Mouse (Mus musculus): Measurements from ENCODE around the gene Srpk2. TPM values are rescaled to one million over a fixed set of nuclear protein-coding genes. Genes with fewer than 3 reads are reported as not detected.
A peak's percentile ranks its signal among the peaks of the same experiment; 100 is the strongest.

Srpk2 gene
- polyA plus RNA-seq, 1 experiment from 2014 or later: 67.0 TPM

GRCm38 (mm10) chr5:23516962-23517361 lies 167.5 kb downstream of the Srpk2 start:
- Histone ChIP-seq H3K4me1 (peaks cover 6% of the 10 kb centered on the region), H3K27me3 (no peaks in the 10 kb centered on the region), H3K9me3 (no peaks in the 10 kb centered on the region), H3K36me3 (peaks cover 58% of the 10 kb centered on the region), H3K4me3 (no peak overlapping the region), H3K4me2 (no peak overlapping the region), H3K27ac (no peak overlapping the region), H3K9ac (no peak overlapping the region)
- no peak for ATAC-seq (ENCODE audit: insufficient number of reproducible peaks, insufficient read depth, low FRiP score, low TSS enrichment, low read depth)
- 76% methylated on average over 3 of the region's 3 CpGs for WGBS

- Histone ChIP-seq H3K27me3 (no peaks in the 10 kb centered on the region), H3K36me3 (peaks cover 70% of the 10 kb centered on the region), H3K4me2 (no peak overlapping the region), H3K4me1 (peaks cover 6% of the 10 kb centered on the region), H3K27ac (no peak overlapping the region), H3K9ac (no peak overlapping the region), H3K4me3 (no peak overlapping the region), H3K9me3 (no peaks in the 10 kb centered on the region)
- WGBS: 91% methylated on average over 10 of the region's 10 CpGs
- ATAC-seq (ENCODE audit: insufficient number of reproducible peaks, insufficient read depth, low FRiP score, low TSS enrichment, low read depth): no peak
These were observed 169.4 kb downstream of the Srpk2 start for GRCm38 (mm10) chr5:23515038-23515437.

GRCm38 (mm10) chr5:23513468-23513867 lies 170.9 kb downstream of the Srpk2 start:
- no peak for ATAC-seq (ENCODE audit: insufficient number of reproducible peaks, insufficient read depth, low FRiP score, low TSS enrichment, low read depth)
- Histone ChIP-seq H3K9ac (no peak overlapping the region), H3K9me3 (no peaks in the 10 kb centered on the region), H3K27ac (no peak overlapping the region), H3K4me1 (no peaks in the 10 kb centered on the region), H3K4me2 (no peak overlapping the region), H3K4me3 (no peak overlapping the region), H3K36me3 (peaks cover 79% of the 10 kb centered on the region), H3K27me3 (no peaks in the 10 kb centered on the region)
- WGBS: 85% methylated on average over 13 of the region's 13 CpGs

GRCm38 (mm10) chr5:23512556-23512955 lies 171.9 kb downstream of the Srpk2 start:
- no peak overlapping the region for H3K9ac ChIP-seq
- no peaks in the 10 kb centered on the region for H3K4me1 ChIP-seq
- no peak for ATAC-seq (ENCODE audit: insufficient number of reproducible peaks, insufficient read depth, low FRiP score, low TSS enrichment, low read depth)
- H3K36me3 ChIP-seq: peaks cover 73% of the 10 kb centered on the region
- 91% methylated on average over 7 of the region's 7 CpGs for WGBS
- H3K4me3 ChIP-seq: no peak overlapping the region
- no peaks in the 10 kb centered on the region for H3K27me3 ChIP-seq
- no peaks in the 10 kb centered on the region for H3K9me3 ChIP-seq
- H3K4me2 ChIP-seq: no peak overlapping the region
- no peak overlapping the region for H3K27ac ChIP-seq

- Histone ChIP-seq H3K27ac (no peak overlapping the region), H3K4me1 (no peaks in the 10 kb centered on the region), H3K9me3 (no peaks in the 10 kb centered on the region), H3K9ac (no peak overlapping the region), H3K4me3 (no peak overlapping the region), H3K4me2 (no peak overlapping the region), H3K36me3 (peaks cover 67% of the 10 kb centered on the region), H3K27me3 (no peaks in the 10 kb centered on the region)
- WGBS: 93% methylated on average over 5 of the region's 5 CpGs
- ATAC-seq (ENCODE audit: insufficient number of reproducible peaks, insufficient read depth, low FRiP score, low TSS enrichment, low read depth): no peak
These were observed 173.0 kb downstream of the Srpk2 start for GRCm38 (mm10) chr5:23511456-23511855.

- H3K9ac ChIP-seq: no peak overlapping the region
- 82% methylated on average over 6 of the region's 6 CpGs for WGBS
- ATAC-seq (ENCODE audit: insufficient number of reproducible peaks, insufficient read depth, low FRiP score, low TSS enrichment, low read depth): no peak
These were observed 175.8 kb downstream of the Srpk2 start for GRCm38 (mm10) chr5:23508630-23509029.

GRCm38 (mm10) chr5:23507210-23507609 lies 177.2 kb downstream of the Srpk2 start:
- Histone ChIP-seq H3K4me1 (no peaks in the 10 kb centered on the region), H3K9ac (no peak overlapping the region), H3K27me3 (no peaks in the 10 kb centered on the region), H3K9me3 (no peaks in the 10 kb centered on the region), H3K36me3 (peaks cover 58% of the 10 kb centered on the region), H3K27ac (no peak overlapping the region), H3K4me3 (no peak overlapping the region), H3K4me2 (no peak overlapping the region)
- 81% methylated on average over 4 of the region's 4 CpGs for WGBS
- ATAC-seq (ENCODE audit: insufficient number of reproducible peaks, insufficient read depth, low FRiP score, low TSS enrichment, low read depth): no peak

More at GRCm38 (mm10) chr5:23508630-23509029, 175.8 kb downstream of the Srpk2 start:
- H3K4me2 ChIP-seq: no peak overlapping the region
- no peak overlapping the region for H3K27ac ChIP-seq
- no peaks in the 10 kb centered on the region for H3K27me3 ChIP-seq
- peaks cover 60% of the 10 kb centered on the region for H3K36me3 ChIP-seq
- no peak overlapping the region for H3K4me3 ChIP-seq
- no peaks in the 10 kb centered on the region for H3K4me1 ChIP-seq
- no peaks in the 10 kb centered on the region for H3K9me3 ChIP-seq

- Histone ChIP-seq H3K27me3 (no peaks in the 10 kb centered on the region), H3K9ac (no peak overlapping the region), H3K4me2 (no peak overlapping the region), H3K9me3 (no peaks in the 10 kb centered on the region), H3K27ac (no peak overlapping the region), H3K36me3 (peaks cover 60% of the 10 kb centered on the region), H3K4me1 (no peaks in the 10 kb centered on the region; the same call in 1 of the 2 replicates), H3K4me3 (no peak overlapping the region)
- WGBS: 90% methylated on average over 3 of the region's 3 CpGs
- ATAC-seq (ENCODE audit: insufficient number of reproducible peaks, insufficient read depth, low FRiP score, low TSS enrichment, low read depth): no peak
These were observed 178.8 kb downstream of the Srpk2 start for GRCm38 (mm10) chr5:23505578-23505977.

- ATAC-seq (ENCODE audit: insufficient number of reproducible peaks, insufficient read depth, low FRiP score, low TSS enrichment, low read depth): peak; percentile 52
- WGBS: 53% methylated on average over 11 of the region's 13 CpGs
- H3K36me3 ChIP-seq: peaks cover 67% of the 10 kb centered on the region
These were observed 182.0 kb downstream of the Srpk2 start for GRCm38 (mm10) chr5:23502317-23502937.

GRCm38 (mm10) chr5:23501582-23502316 lies 182.7 kb downstream of the Srpk2 start:
- 50% methylated on average over 13 of the region's 13 CpGs for WGBS
- Histone ChIP-seq H3K9ac (no peak overlapping the region), H3K4me3 (no peak overlapping the region), H3K36me3 (peaks cover 72% of the 10 kb centered on the region), H3K4me2 (no peak overlapping the region), H3K27ac (peak overlapping the region; percentile 39), H3K27me3 (no peaks in the 10 kb centered on the region), H3K4me1 (no peaks in the 10 kb centered on the region; the same call in 1 of the 2 replicates), H3K9me3 (no peaks in the 10 kb centered on the region)
- ATAC-seq (ENCODE audit: insufficient number of reproducible peaks, insufficient read depth, low FRiP score, low TSS enrichment, low read depth): peak; percentile 27; the same call in 1 of the 2 replicates

More at GRCm38 (mm10) chr5:23502317-23502937, 182.0 kb downstream of the Srpk2 start:
- Histone ChIP-seq H3K27me3 (no peaks in the 10 kb centered on the region), H3K27ac (no peak overlapping the region), H3K9me3 (no peaks in the 10 kb centered on the region), H3K9ac (no peak overlapping the region), H3K4me1 (no peaks in the 10 kb centered on the region; the same call in 1 of the 2 replicates), H3K4me2 (no peak overlapping the region), H3K4me3 (no peak overlapping the region)

GRCm38 (mm10) chr5:23500715-23501114 lies 183.7 kb downstream of the Srpk2 start:
- no peak overlapping the region for H3K4me3 ChIP-seq
- H3K27me3 ChIP-seq: no peaks in the 10 kb centered on the region
- ATAC-seq (ENCODE audit: insufficient number of reproducible peaks, insufficient read depth, low FRiP score, low TSS enrichment, low read depth): no peak
- H3K4me1 ChIP-seq: no peaks in the 10 kb centered on the region; the same call in 1 of the 2 replicates
- H3K27ac ChIP-seq: no peak overlapping the region
- no peaks in the 10 kb centered on the region for H3K9me3 ChIP-seq
- no peak overlapping the region for H3K4me2 ChIP-seq
- H3K9ac ChIP-seq: no peak overlapping the region
- WGBS: 85% methylated on average over 6 of the region's 6 CpGs
- peaks cover 78% of the 10 kb centered on the region for H3K36me3 ChIP-seq

GRCm38 (mm10) chr5:23499257-23499656 lies 185.2 kb downstream of the Srpk2 start:
- no peak overlapping the region for H3K4me2 ChIP-seq
- H3K9ac ChIP-seq: no peak overlapping the region
- ATAC-seq (ENCODE audit: insufficient number of reproducible peaks, insufficient read depth, low FRiP score, low TSS enrichment, low read depth): no peak
- peaks cover 78% of the 10 kb centered on the region for H3K36me3 ChIP-seq
- WGBS: 93% methylated on average over 16 of the region's 16 CpGs
- H3K9me3 ChIP-seq: no peaks in the 10 kb centered on the region
- no peaks in the 10 kb centered on the region; the same call in 1 of the 2 replicates for H3K4me1 ChIP-seq
- H3K27me3 ChIP-seq: no peaks in the 10 kb centered on the region
- no peak overlapping the region for H3K4me3 ChIP-seq
- H3K27ac ChIP-seq: no peak overlapping the region
